Mouse (Mus musculus): ENCODE results near the gene Ndufa5.
A peak's percentile ranks its signal among the peaks of the same experiment; 100 is the strongest.

The Ndufa5 gene

DNA sequence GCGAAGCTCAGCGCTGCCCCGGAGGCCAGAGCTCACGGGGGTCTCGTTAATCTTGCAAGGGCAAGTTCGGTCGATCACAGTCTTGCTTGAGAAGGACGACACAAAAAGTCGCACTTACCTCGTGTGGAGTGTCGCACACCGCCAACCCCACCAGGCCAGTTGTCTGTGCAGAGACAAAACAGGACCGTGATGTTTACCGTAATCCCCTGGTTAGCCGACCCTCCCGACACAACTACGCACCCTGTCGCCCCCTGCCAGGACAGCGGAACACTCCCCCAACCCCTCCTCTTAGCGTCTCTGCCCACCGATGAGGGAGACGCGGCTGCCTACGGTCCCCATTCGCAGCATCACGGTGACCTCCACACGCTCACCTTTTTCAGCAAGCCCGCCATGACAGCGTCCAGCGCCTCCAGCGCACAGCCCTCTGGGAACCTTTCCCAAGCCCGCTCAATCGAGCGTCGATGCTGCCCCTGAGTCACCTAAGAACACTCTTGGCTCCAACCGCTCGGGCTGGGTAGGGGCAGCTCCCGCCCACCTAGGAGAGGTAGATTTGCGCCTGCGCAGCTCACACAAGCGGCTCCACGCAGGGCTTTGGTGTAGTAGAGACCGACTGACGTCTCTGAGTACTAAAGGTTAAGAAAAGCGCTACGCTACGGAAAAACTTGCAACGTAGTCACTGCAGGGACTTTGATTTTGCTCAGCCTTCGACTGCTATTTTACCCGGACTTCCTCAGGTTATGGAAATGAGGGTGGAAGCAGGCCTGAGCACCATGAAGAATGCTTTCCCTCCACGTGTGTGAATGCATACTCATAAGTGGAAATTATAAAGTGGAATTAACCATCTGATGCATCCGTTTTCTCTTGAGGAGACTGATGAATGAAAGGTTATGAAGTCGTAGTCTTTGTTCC, at the start of gene Ndufa5:
Gene Ndufa5 (minus strand): TSS at position 859 of the 909 bp plus-strand sequence.
- DNase-seq = peak; percentile 99

DNA sequence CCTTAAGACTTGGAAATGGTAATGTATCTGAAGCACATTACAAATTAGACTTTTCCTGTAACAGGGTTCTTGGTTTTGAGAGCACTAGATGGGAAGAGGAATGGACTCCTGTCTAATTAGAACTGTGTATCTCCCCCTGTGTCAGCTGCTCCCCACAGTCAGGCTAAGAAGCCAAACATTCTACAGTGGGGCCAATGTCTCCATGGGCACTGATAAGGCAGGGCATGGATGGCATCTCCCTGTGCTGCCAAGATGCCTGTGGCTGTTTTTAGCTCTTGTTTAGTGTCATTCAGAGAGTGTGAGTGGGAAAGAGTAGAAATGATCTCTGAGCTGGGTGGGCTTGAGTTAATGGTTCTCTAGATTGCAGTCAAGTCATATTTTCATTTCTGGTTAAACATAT, 45.5 kb upstream of the Ndufa5 start:
- DNase-seq = peak; percentile 98

DNA sequence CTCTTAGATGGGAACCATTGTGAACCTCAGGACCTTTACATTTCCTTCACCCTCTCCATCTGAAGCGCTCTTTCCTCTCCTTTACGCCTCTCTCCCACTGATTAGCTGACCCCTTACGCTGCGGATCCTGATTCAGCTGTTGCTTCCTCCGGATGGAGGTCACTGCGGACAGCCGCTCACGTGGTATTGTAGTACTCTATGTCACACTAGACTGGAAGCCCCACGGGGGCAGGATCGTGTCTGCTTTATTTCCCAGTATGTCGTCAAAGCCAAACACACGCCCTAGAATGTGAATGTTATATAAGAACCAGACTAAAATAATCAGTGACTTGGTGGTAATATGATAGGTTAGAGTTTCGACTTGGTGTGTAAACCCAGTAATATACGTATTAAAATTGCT, 44.6 kb upstream of the Ndufa5 start:
- peak; percentile 94 for DNase-seq

DNA sequence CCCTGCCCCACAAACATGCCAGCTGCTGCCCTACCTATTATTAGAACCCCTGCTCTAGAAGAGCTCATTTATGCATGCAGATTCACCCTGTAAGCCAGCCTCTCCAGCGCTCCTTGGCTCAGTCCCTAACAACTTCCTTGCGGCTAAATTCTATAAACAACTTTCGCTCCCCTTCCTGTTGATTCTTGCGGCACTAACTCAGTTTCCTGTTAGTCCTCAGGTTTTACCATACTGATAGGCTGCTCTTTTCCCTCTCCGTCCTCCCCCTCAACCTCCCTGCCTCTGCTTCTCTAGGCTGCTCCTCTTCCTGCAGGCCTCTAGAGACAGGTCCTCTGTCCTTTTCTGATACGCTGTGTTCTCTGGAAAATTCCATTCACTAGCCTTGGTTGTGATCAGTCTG, 43.3 kb upstream of the Ndufa5 start:
- peak; percentile 97 for DNase-seq

DNA sequence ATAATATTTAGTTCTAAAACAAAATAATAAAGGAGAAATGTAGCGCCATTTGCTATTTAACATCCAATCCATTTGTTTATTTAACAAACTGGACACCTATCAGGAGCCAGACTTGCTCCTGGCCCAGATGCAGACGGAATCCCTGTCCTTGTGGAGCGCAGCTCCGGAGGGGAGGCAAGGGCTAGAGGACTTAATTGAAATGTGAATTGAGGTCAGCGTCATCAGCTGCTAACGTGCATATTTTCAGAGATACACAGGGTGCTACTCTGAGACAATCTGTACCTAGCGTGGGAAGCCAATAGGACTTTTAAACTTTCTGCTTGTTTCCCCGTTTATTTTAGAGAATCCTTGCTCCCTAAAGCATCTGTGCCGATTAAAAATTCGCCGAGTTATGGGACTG, 42.5 kb upstream of the Ndufa5 start:
- peak; percentile 95 for DNase-seq

DNA sequence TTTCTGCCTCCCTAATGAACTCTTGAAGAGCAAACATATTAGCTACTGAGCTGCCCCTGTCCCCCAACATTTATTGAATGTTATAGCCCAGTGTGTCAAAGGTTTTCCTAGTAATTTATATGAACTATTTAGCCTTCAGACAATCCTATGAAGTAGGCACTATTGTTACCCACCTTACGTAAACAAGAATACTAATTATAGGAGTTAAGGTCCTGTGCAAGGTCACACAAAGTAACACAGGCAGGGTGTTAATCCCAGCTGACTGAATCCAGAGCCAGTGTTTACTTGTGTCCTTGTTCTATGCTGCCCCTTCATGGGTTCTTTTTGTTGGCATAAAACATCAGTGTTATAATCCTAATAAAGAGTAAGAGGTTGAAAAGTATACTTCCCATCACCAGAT, 41.9 kb upstream of the Ndufa5 start:
- DNase-seq = no peak

DNA sequence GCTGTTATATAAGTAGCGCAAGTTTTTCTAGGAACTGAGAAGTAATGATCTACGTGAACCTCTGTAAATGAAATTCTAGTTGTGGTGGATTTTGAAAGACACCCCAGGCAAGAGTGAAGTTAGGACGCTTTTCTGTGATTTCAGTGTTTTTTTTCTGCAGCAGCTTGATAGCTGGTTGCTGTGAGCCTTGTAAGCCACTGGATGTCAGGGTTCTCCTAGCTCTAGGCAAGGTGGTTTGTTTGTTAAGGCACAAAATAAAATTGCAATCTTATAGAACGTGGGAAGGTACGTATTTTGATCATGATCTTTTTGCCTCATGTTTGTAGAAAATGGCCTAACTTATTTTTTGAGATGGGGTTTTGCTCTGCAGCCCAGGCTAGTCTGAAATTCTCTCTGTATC, 41.1 kb upstream of the Ndufa5 start:
- no peak for DNase-seq

DNA sequence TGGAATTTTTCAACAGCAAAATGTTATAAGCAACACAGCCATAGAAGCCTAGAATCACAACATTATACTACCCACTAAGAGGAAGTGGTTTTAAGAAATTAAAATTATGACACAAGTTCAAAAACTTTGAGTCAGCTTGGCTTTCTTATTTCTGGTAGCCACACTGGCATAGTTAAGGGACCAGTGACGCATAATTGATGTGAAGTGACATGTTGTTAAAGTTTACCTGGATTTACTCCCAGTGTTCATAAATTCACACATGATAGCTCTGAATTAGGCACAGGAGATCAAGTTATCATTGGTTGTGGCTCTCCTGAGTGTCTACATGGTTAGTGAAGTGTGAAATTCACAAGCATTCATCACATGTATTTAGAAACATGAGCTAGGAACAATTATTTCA, 37.1 kb upstream of the Ndufa5 start:
- DNase-seq = no peak

DNA sequence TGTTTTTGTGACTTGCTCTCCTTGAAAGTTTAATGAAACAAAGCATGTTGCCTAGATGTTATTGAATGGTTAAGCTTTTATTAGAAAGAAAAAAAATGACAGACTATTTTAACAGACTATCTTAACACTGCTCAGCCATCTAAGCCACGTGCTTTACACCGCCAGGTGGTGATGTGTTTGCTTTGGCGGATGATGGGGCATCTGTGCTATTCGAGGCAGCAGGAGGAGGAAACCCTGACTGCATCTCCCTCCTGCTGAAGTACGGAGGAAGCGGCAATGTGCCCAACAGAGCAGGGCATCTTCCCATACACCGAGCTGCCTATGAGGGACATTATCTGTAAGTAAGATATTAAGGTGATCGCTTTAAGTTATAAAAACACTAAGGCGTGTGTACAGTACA, 36.3 kb upstream of the Ndufa5 start:
- DNase-seq = peak; percentile 94

DNA sequence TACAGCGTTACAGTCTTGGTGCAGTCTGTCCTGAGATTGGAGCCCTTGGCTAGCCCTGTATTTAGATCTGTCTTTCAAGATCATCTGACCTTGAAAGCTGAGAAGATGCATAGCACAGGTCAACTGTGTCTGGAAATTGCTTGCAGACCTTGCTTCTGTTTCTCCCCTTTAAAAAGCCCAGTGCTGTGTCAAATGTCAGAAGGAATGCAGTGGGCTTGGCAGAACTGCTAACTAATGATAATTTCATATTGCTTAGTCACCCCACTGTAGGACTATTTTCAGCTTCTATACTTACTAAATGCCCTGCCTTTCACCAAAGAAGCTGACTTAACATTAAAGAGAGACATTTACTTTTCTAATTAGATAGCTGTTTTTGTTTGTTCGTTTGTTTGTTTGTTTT, 27.7 kb upstream of the Ndufa5 start:
- no peak for DNase-seq

DNA sequence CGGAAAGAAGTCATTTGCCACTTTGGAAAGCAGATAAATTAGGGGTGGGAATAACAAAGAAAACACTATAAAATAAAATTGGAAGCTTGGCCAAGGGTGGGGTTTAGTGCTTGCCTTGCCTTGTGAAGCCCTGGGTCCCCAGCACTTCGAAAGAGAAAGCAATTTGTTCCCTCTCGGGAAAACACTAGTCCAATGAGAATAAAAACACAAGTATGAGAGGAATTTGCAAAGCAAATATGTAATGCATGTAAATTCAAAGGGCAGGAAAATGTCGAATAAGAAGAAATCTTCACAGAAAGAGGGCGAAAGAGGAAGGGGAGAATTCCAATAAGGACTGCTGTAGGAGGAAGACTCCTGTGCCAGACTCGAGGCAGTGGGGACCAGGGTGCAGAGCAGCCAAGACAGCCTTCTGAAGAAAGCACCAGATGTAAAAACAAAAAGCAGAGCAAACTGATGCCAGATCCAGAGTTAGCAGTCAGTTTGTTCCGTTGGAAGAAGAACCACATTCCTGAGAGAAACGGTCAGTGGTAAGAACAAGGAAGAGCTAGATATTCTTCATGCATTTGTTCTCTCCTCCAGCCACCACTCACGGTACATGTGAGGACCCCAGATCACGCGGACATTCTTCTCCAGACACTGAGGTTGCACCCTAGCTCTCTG, 26.7 kb upstream of the Ndufa5 start:
- DNase-seq = peak; percentile 96

DNA sequence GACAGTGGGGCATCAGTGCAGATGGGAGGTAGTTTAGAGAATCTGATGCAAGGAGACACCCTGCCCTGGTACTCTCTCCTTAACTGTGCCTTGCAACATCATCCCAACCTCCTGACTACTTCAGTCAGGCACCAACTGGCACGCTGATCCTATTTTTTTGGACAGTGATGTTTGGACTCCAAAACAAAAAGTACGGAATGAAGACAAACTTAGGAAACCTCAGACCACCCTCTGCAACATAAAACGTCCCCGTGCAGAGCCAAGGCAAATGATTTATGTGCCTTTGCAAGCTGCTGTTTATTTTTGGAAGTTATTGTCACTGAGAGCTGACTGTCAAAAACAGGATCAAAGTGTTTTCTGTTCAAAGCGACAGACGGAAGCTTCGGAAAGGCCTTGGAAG, 24.2 kb upstream of the Ndufa5 start:
- DNase-seq = peak; percentile 90

DNA sequence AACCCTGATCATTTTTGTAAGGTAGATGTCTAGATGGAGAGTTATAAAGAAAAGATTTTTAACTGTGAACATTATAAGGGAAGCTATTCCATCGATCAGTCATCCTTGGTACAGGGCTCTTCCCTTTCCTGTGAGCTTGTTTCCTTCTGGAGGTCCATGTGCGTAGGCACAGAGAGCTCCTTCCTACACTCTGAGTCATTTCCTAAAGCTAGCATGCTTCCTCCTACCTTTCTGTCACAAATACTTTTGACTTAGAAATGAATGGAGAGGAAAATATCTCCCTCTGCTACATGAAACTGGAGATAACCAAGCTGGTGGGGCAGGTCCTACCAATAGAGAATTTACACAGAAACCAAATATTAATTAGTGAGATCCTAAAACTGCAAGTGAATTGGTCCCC, 22.0 kb upstream of the Ndufa5 start:
- no peak for DNase-seq

DNA sequence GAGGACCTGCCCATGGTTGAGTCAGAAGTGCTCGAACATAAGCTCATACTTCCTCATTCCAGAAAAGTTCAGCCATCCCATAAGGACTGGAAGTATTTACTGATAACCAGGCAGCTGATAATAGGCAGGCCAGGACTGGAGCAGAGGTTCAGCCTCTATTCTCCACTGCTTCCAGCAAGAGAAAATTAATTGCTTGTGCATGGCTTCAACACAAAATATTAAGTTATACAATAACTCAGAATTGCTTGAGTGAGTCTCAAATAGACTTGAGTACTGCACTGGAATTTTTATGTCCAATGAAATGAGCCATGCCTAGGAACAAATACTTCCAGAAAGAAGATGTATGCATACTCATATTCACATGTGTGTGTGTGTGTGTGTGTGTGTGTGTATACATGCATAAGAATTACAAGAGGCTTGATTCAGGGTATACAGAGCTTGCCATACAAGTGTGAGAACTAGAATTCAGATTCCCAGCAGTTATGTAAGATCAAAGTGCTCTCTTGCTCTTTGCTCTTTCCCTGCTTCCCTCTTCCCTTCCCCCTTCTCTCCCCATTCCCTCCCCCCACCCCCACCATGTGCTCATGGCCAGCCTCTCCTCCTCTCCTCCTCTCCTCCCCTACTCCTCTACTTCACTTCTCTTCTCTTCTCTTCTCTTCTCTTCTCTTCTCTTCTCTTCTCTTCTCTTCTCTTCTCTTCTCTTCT, 19.1 kb upstream of the Ndufa5 start:
- DNase-seq = no peak

DNA sequence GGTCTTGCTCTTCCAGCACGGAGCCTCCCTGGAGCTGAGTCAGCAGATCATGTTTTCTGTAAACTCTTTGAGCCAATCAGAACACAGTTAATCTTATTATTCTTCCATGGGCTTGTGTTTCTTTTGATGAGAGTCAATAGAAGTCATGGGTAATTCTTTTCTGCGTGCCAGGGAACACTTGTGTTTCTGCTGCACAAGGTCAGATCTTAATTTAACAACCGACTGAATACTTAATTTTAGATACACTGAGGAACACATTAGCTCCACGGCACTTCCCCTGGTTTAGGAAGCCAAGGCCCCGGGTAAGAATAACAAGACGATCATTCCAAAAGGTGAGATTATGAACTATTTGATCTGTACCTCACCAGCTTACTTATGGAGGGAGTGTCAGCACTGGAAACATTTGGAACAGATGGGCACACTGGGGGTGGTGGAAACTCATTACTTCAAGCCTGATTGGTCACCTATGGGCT, 15.3 kb upstream of the Ndufa5 start:
- DNase-seq = peak; percentile 96

DNA sequence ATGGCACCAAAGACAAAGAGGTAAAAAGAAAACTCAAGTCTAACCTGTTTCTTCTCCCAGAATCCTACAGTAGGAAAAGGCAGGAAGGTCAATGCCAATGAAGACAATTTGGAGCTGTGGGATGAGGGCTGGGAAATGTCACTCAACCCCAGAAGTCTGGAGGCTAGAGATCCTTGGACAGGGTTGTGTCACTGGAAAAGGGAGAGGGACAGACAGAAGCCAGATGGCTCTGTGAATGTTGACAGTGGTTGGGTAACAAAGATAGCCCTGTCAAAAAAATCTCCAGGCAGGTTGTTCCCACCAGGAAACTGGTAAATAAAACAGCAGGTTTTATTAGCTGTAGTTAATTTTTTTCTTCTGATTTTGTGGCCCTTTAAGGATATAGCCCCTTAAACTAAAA, 14.6 kb upstream of the Ndufa5 start:
- DNase-seq = peak; percentile 97

DNA sequence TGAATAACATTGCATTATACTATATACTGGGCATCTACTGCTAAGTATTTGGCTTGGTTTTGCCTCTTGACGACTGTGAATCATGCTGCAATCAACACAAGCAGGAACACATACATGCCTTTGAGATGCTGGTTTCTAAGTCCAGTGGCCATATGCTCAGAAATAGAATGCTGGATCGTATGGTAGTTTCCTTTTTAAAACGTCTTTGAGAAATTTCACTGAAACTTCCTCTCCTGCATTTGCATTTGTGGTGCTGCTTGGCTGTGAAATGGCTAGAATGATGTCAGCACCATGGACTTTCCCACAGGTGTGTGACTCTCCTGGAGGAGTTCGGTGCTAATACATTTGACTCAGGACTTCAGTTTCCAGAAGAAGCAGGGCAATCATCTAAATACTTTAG, 12.3 kb upstream of the Ndufa5 start:
- peak; percentile 51 for DNase-seq

DNA sequence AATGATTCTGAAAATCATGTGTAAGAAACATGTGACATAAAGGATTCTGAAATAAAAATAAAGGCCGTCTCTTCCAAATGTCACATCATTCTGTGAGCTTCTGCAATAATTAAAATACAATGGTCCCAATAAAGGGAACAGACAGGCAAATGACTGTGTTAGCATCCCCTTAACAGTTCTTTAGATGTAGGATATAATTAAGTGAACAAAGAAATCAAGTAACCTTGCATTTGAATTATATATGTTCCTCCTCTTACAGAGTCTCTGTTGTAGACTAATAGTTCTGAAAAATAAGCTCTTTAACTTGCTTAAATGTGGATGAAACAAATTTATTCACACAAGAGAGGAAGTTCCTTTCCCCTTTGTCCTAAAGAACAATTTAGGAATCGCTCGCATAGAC, 10.6 kb upstream of the Ndufa5 start:
- no peak for DNase-seq

DNA sequence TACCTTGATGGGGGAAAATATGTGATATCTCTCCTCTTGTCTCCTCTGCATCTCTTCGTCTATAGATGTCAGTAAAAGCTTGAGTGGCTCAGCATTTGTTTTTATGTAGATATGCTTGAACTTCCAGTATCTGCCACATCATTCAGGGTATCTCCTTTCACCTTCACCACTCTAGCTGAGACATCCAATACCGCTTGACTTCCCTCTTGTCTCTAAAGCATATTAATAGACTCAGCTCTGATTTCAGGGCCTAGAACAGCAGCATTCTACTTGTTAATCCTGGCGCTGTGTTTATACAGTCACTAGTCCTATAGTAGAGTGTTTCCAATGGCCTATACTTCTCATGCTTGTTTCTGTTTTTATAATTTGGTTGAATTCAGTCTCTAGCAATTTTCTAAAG, 5.0 kb upstream of the Ndufa5 start:
- DNase-seq = peak; percentile 73

DNA sequence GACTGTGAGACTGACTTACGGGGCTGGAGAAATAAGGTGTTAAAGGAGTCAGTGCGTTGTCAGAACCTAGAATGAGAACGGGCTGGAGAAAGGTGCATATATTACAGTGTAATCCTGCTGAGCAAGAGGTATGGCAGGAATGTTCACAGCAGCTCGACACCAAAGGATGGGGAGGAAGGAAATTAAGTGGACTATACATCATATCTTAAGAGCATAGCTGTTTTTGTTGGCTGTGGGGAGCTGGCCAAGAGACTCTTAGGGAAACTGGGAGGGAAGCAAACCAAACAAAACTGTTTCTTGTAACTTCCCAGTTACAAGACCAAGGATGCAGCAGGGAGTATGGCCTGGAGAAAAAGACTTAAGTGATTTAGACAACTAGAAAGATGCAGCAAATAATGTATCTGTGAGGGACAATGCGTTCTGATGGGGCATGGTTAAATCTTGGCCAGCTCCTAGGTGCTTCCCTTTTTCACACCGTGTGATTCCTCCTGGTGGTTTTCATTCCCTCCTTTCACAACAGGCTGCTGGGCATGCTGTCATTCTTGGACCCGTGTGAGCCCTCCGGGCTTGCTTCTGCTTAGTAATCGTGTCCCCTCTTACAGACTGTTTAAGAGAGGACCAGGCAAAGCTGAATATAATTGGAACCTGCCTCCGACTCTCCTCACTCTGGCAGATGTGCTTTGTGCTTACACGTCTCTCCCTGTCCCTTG, 3.1 kb upstream of the Ndufa5 start:
- peak; percentile 95 for DNase-seq

DNA sequence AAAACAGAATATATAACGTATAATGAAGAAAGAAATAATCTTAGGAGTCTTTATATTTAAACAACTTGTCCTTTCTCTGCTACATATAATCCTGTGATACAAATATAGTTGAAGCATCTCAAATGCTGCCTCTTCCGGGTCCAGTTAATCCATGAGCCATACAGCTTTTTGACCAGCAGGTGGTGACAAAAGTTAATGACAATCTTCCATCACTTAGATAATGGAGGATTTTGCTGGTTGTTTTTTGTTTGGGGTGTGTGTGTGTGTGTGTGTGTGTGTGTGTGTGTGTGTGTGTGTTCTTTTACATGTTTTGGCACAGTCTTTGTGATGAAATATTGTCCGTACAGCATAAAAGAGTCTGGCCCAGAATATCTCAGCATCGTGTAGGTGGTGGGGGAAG, 2.4 kb upstream of the Ndufa5 start:
- no peak for DNase-seq

DNA sequence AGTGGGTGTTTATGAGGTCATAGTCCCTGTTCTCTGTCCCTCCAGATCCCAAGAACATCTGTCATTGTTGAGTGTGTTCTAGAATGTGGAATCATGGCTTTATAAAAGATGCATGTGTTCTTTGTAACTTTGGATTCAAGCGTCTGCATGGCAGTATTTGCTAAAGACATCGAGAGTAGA, 141 bp upstream of the Ndufa5 start, which contains the start of gene Asb15:
Gene Asb15 (plus strand): TSS at position 81 of the 180 bp plus-strand sequence.
- no peak for DNase-seq

DNA sequence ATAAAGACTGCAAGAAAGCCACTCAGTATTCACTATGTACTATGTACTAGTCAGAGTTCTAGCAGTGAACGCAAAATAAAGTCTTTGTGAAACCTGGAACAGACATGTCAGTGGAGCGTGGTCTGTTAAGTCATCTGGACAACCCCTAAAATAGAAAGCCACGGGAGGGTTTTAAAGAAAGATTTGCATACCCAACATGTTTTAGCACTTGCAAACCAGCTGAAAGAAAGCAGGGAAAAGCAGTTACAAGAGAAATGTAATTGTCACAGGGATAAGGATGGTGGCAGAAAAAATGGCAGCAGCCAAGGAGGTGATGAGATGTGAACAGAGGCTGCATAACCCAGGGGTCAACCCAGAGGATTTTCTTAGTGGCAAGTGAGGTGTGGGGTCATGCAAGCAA, 2.1 kb downstream of the Ndufa5 start:
- DNase-seq = peak; percentile 58
